Mouse (Mus musculus) MEL (cell line): ENCODE data around the gene Specc1l. TPM values are rescaled to one million over a fixed set of nuclear protein-coding genes. Genes with fewer than 3 reads are reported as not detected.

Experiments
- DNase-seq: peaks from one replicate; pipeline ENCODE4 v3.0.0; 2011; ENCODE audit warnings: low read depth, low spot score
- H3K27ac ChIP-seq: 2 replicates; pipeline ENCODE4 v1.5.1; 2012; ENCODE audit warnings: low read depth, mild to moderate bottlenecking, control low read depth, low read length, moderate library complexity; ENCODE audit not compliant: control insufficient read depth
- H3K27me3 ChIP-seq, 2 experiments: fragments of 150-350 bp in 1 of 2; sonication (generic) in 1 of 2; 2 replicates each; pipeline ENCODE4 v1.6.1; 2012; ENCODE audit warnings: low read length in 2 of 2, mild to moderate bottlenecking in 2 of 2, improper control_type of control experiment in 1 of 2, moderate library complexity in 1 of 2; ENCODE audit not compliant: insufficient read depth in 2 of 2, control insufficient read depth in 1 of 2
- H3K36me3 ChIP-seq, 2 experiments: 2 replicates each; pipeline ENCODE4 v1.6.1; 2012 to 2014; ENCODE audit warnings: low read length in 2 of 2, improper control_type of control experiment in 1 of 2, inconsistent platforms in 1 of 2, mild to moderate bottlenecking in 1 of 2; ENCODE audit not compliant: insufficient read depth in 2 of 2, control insufficient read depth in 1 of 2
- H3K4me1 ChIP-seq, 2 experiments: fragments of 150-350 bp in 1 of 2; sonication (generic) in 1 of 2; 2 replicates each; pipeline ENCODE4 v1.6.1; 2012; ENCODE audit warnings: low read length in 2 of 2, improper control_type of control experiment in 1 of 2, mild to moderate bottlenecking in 1 of 2; ENCODE audit not compliant: insufficient read depth in 2 of 2, control insufficient read depth in 1 of 2
- H3K4me3 ChIP-seq, 2 experiments: fragments of 150-350 bp in 1 of 2; sonication (generic) in 1 of 2; 2 replicates each; pipeline ENCODE4 v1.5.1; 2012; ENCODE audit warnings: low read depth in 2 of 2, low read length in 2 of 2, mild to moderate bottlenecking in 2 of 2, moderate library complexity in 2 of 2, control low read depth in 1 of 2, improper control_type of control experiment in 1 of 2; ENCODE audit not compliant: control insufficient read depth in 1 of 2, insufficient read depth in 1 of 2
- H3K79me2 ChIP-seq: 2 replicates; pipeline ENCODE4 v1.6.1; 2012; ENCODE audit warnings: mild to moderate bottlenecking, low read length, moderate library complexity; ENCODE audit not compliant: control insufficient read depth, poor library complexity, insufficient read depth
- H3K9ac ChIP-seq: 2 replicates; pipeline ENCODE4 v1.6.1; 2012; ENCODE audit warnings: low read depth, mild to moderate bottlenecking, control low read depth, low read length, moderate library complexity; ENCODE audit not compliant: control insufficient read depth, poor library complexity, severe bottlenecking
- H3K9me3 ChIP-seq: fragments of 150-350 bp; sonication (generic); replicated peaks from 2 replicates; pipeline ENCODE4 v1.6.1; 2012; ENCODE audit warnings: mild to moderate bottlenecking, low read length, improper control_type of control experiment, moderate library complexity; ENCODE audit not compliant: insufficient read depth
- CHD1 ChIP-seq: IDR thresholded peaks from 2 replicates; pipeline ENCODE4 v1.6.1; 2012; ENCODE audit warnings: low read depth, mild to moderate bottlenecking, inconsistent platforms, low read length, improper control_type of control experiment
- CTCF ChIP-seq, 3 experiments: IDR thresholded peaks in 2 of 3; conservative IDR thresholded peaks in 1 of 3; 2 replicates each; pipeline ENCODE4 v1.5.1; 2011 to 2012; ENCODE audit warnings: low read length in 3 of 3, low read depth in 2 of 3, mild to moderate bottlenecking in 2 of 3, improper control_type of control experiment in 1 of 3, inconsistent platforms in 1 of 3, mixed read lengths in 1 of 3, moderate library complexity in 1 of 3; ENCODE audit not compliant: control insufficient read depth in 1 of 3, insufficient read depth in 1 of 3, poor library complexity in 1 of 3, severe bottlenecking in 1 of 3
- ELF1 ChIP-seq: IDR thresholded peaks from 2 replicates; pipeline ENCODE4 v1.6.1; 2014; ENCODE audit warnings: low read depth, mild to moderate bottlenecking, inconsistent platforms, low read length, improper control_type of control experiment, moderate library complexity
- ETS1 ChIP-seq: IDR thresholded peaks from 2 replicates; pipeline ENCODE4 v1.6.1; 2012; ENCODE audit warnings: low read depth, mild to moderate bottlenecking, inconsistent platforms, low read length, improper control_type of control experiment, moderate library complexity
- HCFC1 ChIP-seq: IDR thresholded peaks from 2 replicates; pipeline ENCODE4 v1.6.1; 2012; ENCODE audit warnings: low read depth, mild to moderate bottlenecking, inconsistent platforms, low read length, improper control_type of control experiment, moderate library complexity
- JUND ChIP-seq: IDR thresholded peaks from 2 replicates; pipeline ENCODE4 v1.6.1; 2011; ENCODE audit warnings: low read depth, mild to moderate bottlenecking, improper control_type of control experiment, low read length
- KAT2A ChIP-seq: conservative IDR thresholded peaks from 2 replicates; pipeline ENCODE4 v1.6.1; 2012; ENCODE audit warnings: low read depth, low read length, improper control_type of control experiment, inconsistent platforms
- MAFK ChIP-seq: IDR thresholded peaks from 2 replicates; pipeline ENCODE4 v1.6.1; 2011; ENCODE audit warnings: low read depth, mild to moderate bottlenecking, low read length, improper control_type of control experiment, borderline replicate concordance
- MAX ChIP-seq: IDR thresholded peaks from 2 replicates; pipeline ENCODE4 v1.6.1; 2011; ENCODE audit warnings: low read length, improper control_type of control experiment
- MXI1 ChIP-seq: IDR thresholded peaks from 2 replicates; pipeline ENCODE4 v1.6.1; 2011; ENCODE audit warnings: mild to moderate bottlenecking, low read depth, low read length, improper control_type of control experiment
- MYB ChIP-seq: IDR thresholded peaks from 2 replicates; pipeline ENCODE4 v1.6.1; 2011; ENCODE audit warnings: mild to moderate bottlenecking, low read depth, low read length, improper control_type of control experiment
- MYC ChIP-seq: IDR thresholded peaks from 2 replicates; pipeline ENCODE4 v1.6.1; 2011; ENCODE audit warnings: low read depth, mild to moderate bottlenecking, low read length, improper control_type of control experiment, moderate library complexity
- NRF1 ChIP-seq: IDR thresholded peaks from 2 replicates; pipeline ENCODE4 v1.6.1; 2014; ENCODE audit warnings: low read depth, mild to moderate bottlenecking, inconsistent platforms, low read length, improper control_type of control experiment, moderate library complexity; ENCODE audit not compliant: poor library complexity, insufficient read depth, severe bottlenecking
- POLR2A ChIP-seq, 2 experiments: IDR thresholded peaks; 2 replicates each; pipeline ENCODE4 v1.6.1; 2011 to 2012; ENCODE audit warnings: low read length in 2 of 2, mild to moderate bottlenecking in 2 of 2, control low read depth in 1 of 2, improper control_type of control experiment in 1 of 2, low read depth in 1 of 2, moderate library complexity in 1 of 2; ENCODE audit not compliant: control insufficient read depth in 1 of 2, insufficient read depth in 1 of 2, poor library complexity in 1 of 2
- POLR2AphosphoS2 ChIP-seq: IDR thresholded peaks from 2 replicates; pipeline ENCODE4 v1.6.1; 2011; ENCODE audit warnings: low read length, improper control_type of control experiment
- RAD21 ChIP-seq: IDR thresholded peaks from 2 replicates; pipeline ENCODE4 v1.6.1; 2011; ENCODE audit warnings: mild to moderate bottlenecking, low read depth, low read length, improper control_type of control experiment
- RCOR1 ChIP-seq: IDR thresholded peaks from 2 replicates; pipeline ENCODE4 v1.6.1; 2012; ENCODE audit warnings: low read depth, mild to moderate bottlenecking, inconsistent platforms, low read length, improper control_type of control experiment
- TAL1 ChIP-seq: IDR thresholded peaks from 2 replicates; pipeline ENCODE4 v1.6.1; 2012; ENCODE audit warnings: mild to moderate bottlenecking, inconsistent platforms, low read length, moderate library complexity, mixed read lengths
- TCF12 ChIP-seq: IDR thresholded peaks from 2 replicates; pipeline ENCODE4 v1.6.1; 2014; ENCODE audit warnings: low read depth, mild to moderate bottlenecking, inconsistent platforms, low read length, improper control_type of control experiment, moderate library complexity
- USF2 ChIP-seq, 2 experiments: IDR thresholded peaks; 2 replicates each; pipeline ENCODE4 v1.6.1; 2011 to 2012; ENCODE audit warnings: improper control_type of control experiment in 2 of 2, low read length in 2 of 2, borderline replicate concordance in 1 of 2, inconsistent platforms in 1 of 2, low read depth in 1 of 2, mild to moderate bottlenecking in 1 of 2; ENCODE audit not compliant: insufficient read depth in 1 of 2
- ZC3H11A ChIP-seq: IDR thresholded peaks from 2 replicates; pipeline ENCODE4 v1.6.1; 2012; ENCODE audit warnings: low read depth, mild to moderate bottlenecking, inconsistent platforms, low read length, improper control_type of control experiment
- ZKSCAN1 ChIP-seq: IDR thresholded peaks from 2 replicates; pipeline ENCODE4 v1.6.1; 2012; ENCODE audit warnings: low read depth, mild to moderate bottlenecking, inconsistent platforms, low read length, improper control_type of control experiment, moderate library complexity
- ZMIZ1 ChIP-seq: IDR thresholded peaks from 2 replicates; pipeline ENCODE4 v1.6.1; 2012; ENCODE audit warnings: low read depth, mild to moderate bottlenecking, inconsistent platforms, low read length, improper control_type of control experiment, moderate library complexity
- ZNF384 ChIP-seq: IDR thresholded peaks from 2 replicates; pipeline ENCODE4 v1.6.1; 2012; ENCODE audit warnings: low read depth, mild to moderate bottlenecking, inconsistent platforms, low read length, improper control_type of control experiment
- polyA plus RNA-seq, 2 experiments: library from polyadenylated mRNA; stranded (reverse) in 1 of 2; unstranded in 1 of 2; fragments of >175 nt in 1 of 2; fragments of >200 nt in 1 of 2; gene quantifications; 2 replicates each; pipeline versions ENCODE4 v1.2.1 to v1.2.4; 2012; ENCODE audit warnings: low replicate concordance in 2 of 2, low read depth in 1 of 2; ENCODE audit not compliant: insufficient read length in 2 of 2, insufficient read depth in 1 of 2, missing spikeins in 1 of 2
- total RNA-seq: library from RNA; depleted of rRNA; stranded (reverse); fragments of 300-350 nt; gene quantifications from 2 replicates; pipeline ENCODE4 v1.2.3, GENCODE M21; 2012

The Specc1l gene
- total and polyA plus RNA-seq, 3 experiments: 12.3 to 30.6 (median 15.1) TPM

DNA sequence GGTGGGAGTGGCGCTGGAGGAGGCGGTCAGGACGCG, 104.8 kb downstream of the Specc1l start, which contains the start of gene Adora2a:
Gene Adora2a, plus strand, starts transcription at position 6 of the 36 bp plus-strand sequence.
- TF ChIP-seq CTCF (IDR thresholded peaks at IDR 0.05 in 2 of 3, conservative IDR thresholded peaks at IDR 0.05 in 1 of 3; ENCODE audit: control insufficient read depth in 1 of 3, insufficient read depth in 1 of 3, low read depth in 2 of 3, low read length in 3 of 3, poor library complexity in 1 of 3, severe bottlenecking in 1 of 3) (no peak), MYC (no peak), ZC3H11A (no peak), RAD21 (no peak), ZNF384 (no peak), KAT2A (no peak), MYB (no peak), RCOR1 (no peak), MAX (no peak), ETS1 (no peak), USF2 (IDR thresholded peaks at IDR 0.05; ENCODE audit: borderline replicate concordance in 1 of 2, insufficient read depth in 1 of 2, low read depth in 1 of 2, low read length in 2 of 2) (no peak)
- TF ChIP-seq, all 39 proteins: peak for 0
- H3K27ac ChIP-seq: no peak within 1 kb of the TSS
- no peaks in the 10 kb centered on the region for H3K79me2 ChIP-seq
- DNase-seq: no peak
- H3K9ac ChIP-seq: no peak within 1 kb of the TSS
- H3K4me3 ChIP-seq: no peak within 1 kb of the TSS
- H3K4me1 ChIP-seq: no peaks in the 10 kb centered on the region
- no peaks in the 10 kb centered on the region for H3K9me3 ChIP-seq
- no peaks in the 10 kb centered on the region for H3K27me3 ChIP-seq
- H3K36me3 ChIP-seq: no peaks in the 10 kb centered on the region

DNA sequence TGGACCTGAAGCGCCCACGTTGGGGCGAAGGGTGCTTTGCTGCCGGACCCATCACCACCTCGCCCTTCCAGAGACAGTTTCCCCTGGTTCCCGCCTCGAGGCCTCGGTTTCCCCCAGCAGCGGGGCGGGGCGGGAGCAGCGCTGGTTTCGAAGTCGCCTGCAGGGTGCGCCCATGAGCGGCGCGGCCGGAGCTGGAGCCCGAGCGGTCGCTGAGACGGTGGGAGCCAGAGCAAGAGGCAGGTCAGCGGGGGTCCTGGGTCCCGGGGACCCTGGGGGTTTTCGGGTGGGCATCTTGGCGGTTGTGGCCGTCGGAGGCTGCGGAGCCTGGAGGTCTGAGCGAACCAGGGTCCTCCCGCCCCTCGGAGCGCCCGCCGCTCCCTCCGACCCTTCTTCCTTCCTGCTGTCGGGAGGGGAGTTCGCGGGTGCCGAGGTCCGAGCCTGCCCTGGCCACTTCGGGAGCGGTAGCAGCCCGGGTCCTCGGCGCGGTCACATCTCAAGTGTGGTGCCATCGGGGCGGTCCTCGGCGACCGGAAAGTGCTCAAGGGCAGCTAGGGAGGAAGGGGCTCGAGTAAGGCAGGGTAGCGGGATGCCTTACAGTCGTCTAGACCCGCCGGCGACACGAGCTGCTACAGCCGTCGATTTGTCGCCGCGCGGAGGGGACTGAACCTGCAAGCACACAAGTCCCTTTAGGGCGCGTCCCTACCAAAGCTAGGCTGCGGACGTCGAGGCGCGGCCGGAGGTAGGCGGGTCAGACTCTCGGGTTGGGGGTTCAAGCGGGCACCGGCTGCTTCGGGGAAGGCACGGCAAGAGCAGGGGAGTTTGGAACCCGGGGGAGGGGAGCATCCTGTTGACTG, 105.3 kb downstream of the Specc1l start:
- H3K9me3 ChIP-seq: no peaks in the 10 kb centered on the region
- H3K27ac ChIP-seq: no peak overlapping the region
- no peak for TF ChIP-seq MAFK
- TF ChIP-seq RCOR1: no peak
- no peak for TF ChIP-seq TAL1
- no peak for TF ChIP-seq NRF1
- no peak for TF ChIP-seq ELF1
- no peak for TF ChIP-seq ZMIZ1
- no peak for TF ChIP-seq POLR2AphosphoS2
- no peak for TF ChIP-seq ZKSCAN1
- no peak for TF ChIP-seq MXI1
- no peak for TF ChIP-seq ZC3H11A
- TF ChIP-seq JUND: no peak
- TF ChIP-seq MYC: no peak
- TF ChIP-seq KAT2A: no peak
- no peak for TF ChIP-seq USF2 (IDR thresholded peaks at IDR 0.05; ENCODE audit: borderline replicate concordance in 1 of 2, insufficient read depth in 1 of 2, low read depth in 1 of 2, low read length in 2 of 2)
- TF ChIP-seq HCFC1: no peak
- no peak for TF ChIP-seq POLR2A (IDR thresholded peaks at IDR 0.05; ENCODE audit: control insufficient read depth in 1 of 2, insufficient read depth in 1 of 2, low read depth in 1 of 2, low read length in 2 of 2, poor library complexity in 1 of 2)
- no peak for TF ChIP-seq TCF12
- TF ChIP-seq CHD1: no peak
- no peaks in the 10 kb centered on the region for H3K36me3 ChIP-seq
- no peaks in the 10 kb centered on the region for H3K4me1 ChIP-seq
- H3K79me2 ChIP-seq: no peaks in the 10 kb centered on the region
- DNase-seq: no peak
- no peak overlapping the region for H3K9ac ChIP-seq
- H3K4me3 ChIP-seq: no peak overlapping the region
- H3K27me3 ChIP-seq: no peaks in the 10 kb centered on the region
